Mouse (Mus musculus) heart, adult 8-10 months (tissue): ENCODE measurements around the gene Sgf29. TPM values are rescaled to one million over a fixed set of nuclear protein-coding genes. Genes with fewer than 3 reads are reported as not detected.

Experiments
- DNase-seq: peaks from one replicate; pipeline ENCODE4 v3.0.0; 2022; ENCODE audit warnings: low spot score
- total RNA-seq, 4 experiments: library from RNA; stranded (reverse); gene quantifications; 2 replicates each; pipeline ENCODE4 v1.2.4; 2022

Sgf29 gene
- total RNA-seq, 4 experiments from 2014 or later: 21.6 to 26.2 (median 24.9) TPM

DNA sequence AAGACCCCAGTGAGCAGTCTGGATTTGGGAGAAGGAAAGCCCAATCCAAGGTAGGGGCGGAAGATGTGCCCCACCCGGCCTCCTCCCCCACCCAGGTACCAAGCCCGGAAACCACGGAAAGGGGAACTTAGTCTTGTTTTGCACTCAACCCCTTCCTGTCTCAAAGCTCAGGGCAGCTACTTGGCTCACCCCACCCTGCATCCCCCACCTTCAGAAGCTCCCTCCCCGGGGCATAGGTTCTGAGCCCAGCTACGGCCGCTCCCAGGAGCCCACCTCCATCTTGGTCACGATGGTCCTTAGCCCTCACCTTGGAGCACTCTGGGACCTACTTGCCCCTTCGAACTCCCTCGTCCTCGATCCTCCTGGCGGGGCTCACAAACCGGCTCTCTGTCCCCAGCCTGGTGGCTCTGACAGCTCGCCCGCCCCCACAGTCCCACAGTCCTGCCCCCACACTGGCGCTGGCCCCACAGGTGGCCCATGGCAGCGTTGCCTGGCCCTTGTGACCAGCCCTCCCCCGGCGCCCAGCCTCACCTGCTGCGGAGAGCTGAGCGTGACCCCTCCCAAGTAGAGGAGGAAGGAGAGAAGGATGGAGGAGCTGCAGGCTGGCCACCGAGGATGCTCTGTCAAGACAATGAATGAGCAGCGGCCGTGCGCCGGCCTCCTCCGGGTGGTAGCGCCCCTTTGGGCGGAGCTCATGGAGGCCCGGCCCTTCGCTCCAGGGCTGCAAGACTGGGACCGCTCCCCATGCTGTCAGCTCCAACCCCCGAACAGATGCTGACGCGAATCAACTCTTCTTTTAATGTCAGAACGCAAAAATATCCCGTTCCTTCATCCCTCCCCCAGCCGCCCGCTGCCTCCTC lies 55.2 kb downstream of the Sgf29 start:
- DNase-seq: peak; percentile 56

DNA sequence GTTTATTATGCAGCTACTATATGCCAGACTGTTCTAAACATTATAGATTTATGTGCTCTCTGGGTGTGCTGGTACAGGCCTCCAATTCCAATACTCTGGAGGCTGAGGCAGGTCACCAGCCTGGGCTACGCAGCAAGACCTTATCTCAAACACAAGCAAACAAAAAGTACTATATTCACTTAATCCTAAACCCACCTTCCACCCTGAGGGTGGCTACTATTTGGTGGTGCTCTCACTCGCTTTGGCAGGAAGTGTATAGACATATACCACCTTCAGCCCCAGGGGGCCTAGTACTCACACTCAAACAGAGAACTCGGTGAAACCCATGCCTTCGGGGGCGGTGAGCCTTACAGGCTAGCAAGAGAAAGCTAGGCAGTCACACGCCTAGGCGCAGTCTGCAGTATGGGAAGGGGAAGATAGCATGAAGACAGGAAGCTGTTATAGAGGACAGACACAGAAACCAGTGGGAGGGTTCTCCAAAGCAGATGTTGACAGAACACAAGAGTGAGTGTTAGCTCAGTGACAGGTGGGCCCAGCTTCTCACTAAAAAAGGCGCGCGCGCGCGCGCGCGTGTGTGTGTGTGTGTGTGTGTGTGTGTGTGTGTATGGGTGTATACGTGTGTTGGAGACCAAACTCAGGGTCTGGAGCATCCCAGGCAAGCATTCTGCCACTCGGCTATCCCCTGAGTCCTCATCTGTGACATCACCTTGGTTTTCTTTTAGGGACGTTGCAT lies 58.5 kb downstream of the Sgf29 start, which contains the start of gene Coro1a:
Gene Coro1a (minus strand): TSS at position 346 of the 733 bp plus-strand sequence.
- no peak for DNase-seq

DNA sequence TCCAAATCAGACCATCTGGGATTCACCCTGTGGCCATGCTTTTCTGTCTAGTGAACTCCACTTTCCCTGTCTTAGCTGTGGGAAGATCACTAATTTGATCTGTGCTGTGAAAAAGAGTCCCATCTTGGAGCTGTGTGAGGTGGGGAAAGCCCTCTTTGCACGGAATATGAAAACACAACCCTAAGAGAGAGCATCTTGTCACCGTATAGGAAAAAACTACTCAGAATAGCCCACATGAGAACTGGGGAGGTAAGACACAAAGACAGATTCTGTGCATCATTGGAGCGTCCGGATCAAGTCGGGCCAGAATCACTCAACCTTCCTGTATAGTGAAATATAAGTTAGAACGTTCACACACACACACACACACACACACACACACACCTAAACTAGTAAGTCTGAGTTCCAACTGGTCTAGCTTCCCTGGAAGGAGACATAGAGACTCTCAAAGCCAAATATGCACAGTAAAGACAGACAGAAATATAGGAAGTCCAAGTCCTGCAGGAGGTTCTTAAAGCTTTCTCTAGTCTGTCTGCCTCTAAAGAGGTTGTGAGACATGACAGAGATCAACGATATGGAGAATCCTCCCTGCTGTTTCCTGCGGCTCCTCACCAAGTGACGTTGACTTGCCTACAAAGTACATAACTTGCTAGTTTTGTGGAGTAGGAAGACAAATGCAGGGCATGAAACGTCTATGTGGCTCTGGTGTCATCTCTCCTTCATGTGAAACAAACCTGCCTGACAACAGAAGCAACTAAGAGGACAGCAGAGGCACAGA lies 59.3 kb downstream of the Sgf29 start:
- no peak for DNase-seq

DNA sequence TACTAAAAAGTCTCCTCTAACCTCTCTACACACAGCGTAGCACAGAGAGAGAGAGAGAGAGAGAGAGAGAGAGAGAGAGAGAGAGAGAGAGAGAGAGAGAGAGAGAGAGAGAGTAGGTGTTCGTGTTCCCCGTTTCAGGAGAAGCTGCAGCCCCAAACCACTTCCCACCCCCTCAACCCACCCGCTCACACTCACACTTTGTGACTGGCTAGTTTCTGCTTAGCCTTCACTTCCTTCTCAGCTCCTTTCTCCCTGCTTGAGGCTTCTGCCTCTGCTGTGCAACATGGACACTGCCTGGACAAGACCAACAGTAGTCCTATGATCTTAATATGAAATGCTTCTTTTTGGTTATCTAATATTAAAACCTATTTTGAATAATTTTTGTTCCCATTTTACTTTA lies 61.2 kb downstream of the Sgf29 start:
- DNase-seq: no peak

DNA sequence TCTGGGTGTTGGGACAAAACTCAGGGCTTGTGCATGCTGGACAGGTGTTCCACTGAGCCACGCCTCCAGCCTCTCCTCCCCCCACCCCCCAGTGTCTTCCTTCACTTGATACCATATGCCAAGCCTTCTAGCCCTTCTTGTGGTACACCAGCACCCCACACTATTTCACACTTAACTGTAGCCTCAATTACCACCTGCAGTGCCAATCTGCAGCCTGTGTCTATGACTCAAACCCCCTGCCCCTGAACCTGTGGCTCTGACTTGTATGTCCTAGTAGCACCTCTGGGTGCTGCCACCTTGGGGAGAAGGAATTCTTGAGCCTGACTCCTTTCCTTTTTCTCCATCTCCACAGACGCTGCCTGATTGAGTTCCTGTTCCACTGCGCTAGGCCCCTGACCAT lies 62.8 kb downstream of the Sgf29 start:
- DNase-seq: no peak

DNA sequence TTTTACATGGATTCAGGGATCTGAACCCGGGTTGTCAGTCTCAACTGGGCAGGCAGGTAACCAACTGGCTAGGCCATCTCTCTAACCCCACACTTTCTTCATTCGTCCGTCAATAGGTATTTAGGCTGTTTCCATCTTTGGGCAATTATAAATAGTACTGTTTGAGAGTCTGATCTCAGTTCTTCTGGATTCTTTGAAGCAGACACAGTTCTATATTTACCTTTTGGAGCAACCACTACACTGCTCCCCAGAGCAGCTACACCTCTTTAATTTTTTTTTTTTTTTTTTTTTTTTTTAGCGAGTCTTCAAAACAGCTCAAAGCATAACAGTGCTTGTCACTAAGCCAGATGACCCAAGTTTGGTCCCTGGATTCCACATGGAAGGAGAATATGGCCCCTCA lies 66.6 kb downstream of the Sgf29 start:
- no peak for DNase-seq

DNA sequence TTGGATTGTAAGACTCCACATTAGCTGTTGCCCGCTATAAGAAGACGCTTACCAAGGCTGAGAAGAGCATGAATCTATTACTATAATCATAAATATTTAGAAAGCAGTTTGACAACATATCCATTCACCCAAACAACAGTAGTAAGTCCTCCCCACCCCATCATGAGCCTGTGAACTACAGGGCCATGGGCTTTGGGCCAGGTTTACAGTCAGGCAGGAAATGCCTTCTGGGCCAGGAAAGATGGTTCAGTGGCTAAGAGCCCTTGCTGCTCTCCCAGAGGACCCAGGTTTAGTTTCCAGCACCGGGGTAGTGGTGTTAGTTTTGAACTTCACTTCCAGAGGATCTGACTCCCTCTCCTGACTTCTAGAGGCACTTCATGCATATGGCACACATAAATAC lies 68.5 kb downstream of the Sgf29 start:
- no peak for DNase-seq

DNA sequence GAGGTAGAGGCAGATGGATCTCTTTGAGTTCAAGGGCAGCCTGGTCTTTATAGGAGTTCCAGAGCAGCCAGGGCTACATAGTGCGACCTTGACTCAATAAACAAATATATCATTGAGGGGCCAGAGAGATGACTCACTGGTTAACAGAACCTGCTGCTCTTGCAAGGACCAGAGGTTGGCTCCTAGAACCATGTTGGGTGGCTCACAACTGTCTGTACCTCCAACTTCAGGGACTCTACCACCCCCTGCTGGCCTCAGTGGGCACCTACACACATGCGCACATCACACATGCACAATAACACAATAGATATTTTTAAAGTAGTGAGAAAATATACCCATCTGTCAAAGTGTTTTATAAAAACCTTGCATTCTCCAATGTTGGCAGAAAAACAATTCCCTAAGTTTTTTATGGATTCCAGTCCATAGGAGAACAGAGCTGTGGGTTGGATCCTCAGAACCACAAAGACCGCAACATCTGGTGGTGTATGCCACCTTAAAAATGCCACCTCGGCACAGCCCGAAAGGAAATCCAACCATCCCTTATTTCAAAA lies 69.8 kb downstream of the Sgf29 start:
- no peak for DNase-seq

DNA sequence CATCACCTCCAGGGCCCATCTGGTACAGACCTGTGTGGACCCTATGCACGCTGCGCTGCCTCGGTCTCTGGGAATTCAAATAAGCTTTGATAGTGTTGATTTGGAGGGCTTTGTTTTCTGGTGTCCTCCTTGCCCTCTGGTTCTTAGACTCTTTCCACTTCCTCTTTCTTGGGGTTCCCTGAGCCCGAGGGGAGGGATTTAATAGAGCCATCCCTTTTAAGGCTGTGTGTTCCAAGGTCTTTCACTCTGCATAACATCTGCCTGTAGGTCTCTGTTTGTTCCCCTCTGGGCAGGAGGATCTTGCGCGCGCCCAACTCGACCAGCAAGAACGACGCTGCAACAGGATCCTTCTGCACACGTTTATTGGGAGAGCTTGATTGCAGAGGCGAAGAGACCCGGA lies 72.5 kb downstream of the Sgf29 start:
- DNase-seq: no peak

Other genes with a start within 250 kb of the Sgf29 start
- 1 to 10 TPM in 1 of 4 experiments, under 1 TPM in 3; 0.19 to 1.4 (median 0.50) TPM for gene Cd19, start 234.4 kb upstream of the Sgf29 start, total RNA-seq
- gene Rabep2, start 220.6 kb upstream of the Sgf29 start, total RNA-seq: 1 to 10 TPM; 5.9 to 9.9 (median 6.0) TPM
- 10 to 100 TPM in 1 of 4 experiments, 1 to 10 TPM in 3; 6.8 to 12.2 (median 8.8) TPM for gene Atp2a1, start 186.2 kb upstream of the Sgf29 start, total RNA-seq
- 10 to 100 TPM; 38.6 to 46.6 (median 44.3) TPM for gene Sh2b1, start 173.9 kb upstream of the Sgf29 start, total RNA-seq
- gene Tufm, start 161.9 kb upstream of the Sgf29 start, total RNA-seq: 100 to 1,000 TPM; 288 to 326 (median 304) TPM
- 10 to 100 TPM; 30.7 to 39.3 (median 35.2) TPM for gene Atxn2l, start 145.9 kb upstream of the Sgf29 start, total RNA-seq
- gene Eif3c, start 82.9 kb upstream of the Sgf29 start, total RNA-seq: 100 to 1,000 TPM; 141 to 155 (median 143) TPM
- gene Apobr, start 64.4 kb upstream of the Sgf29 start, total RNA-seq: 1 to 10 TPM in 2 of 4 experiments, under 1 TPM in 2; 0.44 to 1.9 (median 0.75) TPM
- 10 to 100 TPM; 12.9 to 15.6 (median 14.1) TPM for gene Cln3, start 63.5 kb upstream of the Sgf29 start, total RNA-seq
- gene Il27, start 54.4 kb upstream of the Sgf29 start, total RNA-seq: not detected
- gene Nupr1, start 18.4 kb upstream of the Sgf29 start, total RNA-seq: 1 to 10 TPM; 3.5 to 5.3 (median 4.7) TPM
- gene Sult1a1, start 27.1 kb downstream of the Sgf29 start, total RNA-seq: 10 to 100 TPM; 18.6 to 38.7 (median 31.5) TPM
- 10 to 100 TPM; 52.4 to 70.4 (median 56.4) TPM for gene Bola2, start 46.1 kb downstream of the Sgf29 start, total RNA-seq
- gene Slx1b, start 46.5 kb downstream of the Sgf29 start, total RNA-seq: 1 to 10 TPM; 3.2 to 6.2 (median 5.4) TPM
- gene Coro1a, start 58.5 kb downstream of the Sgf29 start, total RNA-seq: 10 to 100 TPM in 1 of 4 experiments, 1 to 10 TPM in 3; 4.9 to 10.0 (median 6.2) TPM
- gene Mapk3, start 110.3 kb downstream of the Sgf29 start, total RNA-seq: 10 to 100 TPM; 46.5 to 52.3 (median 50.4) TPM
- gene Gdpd3, start 117.0 kb downstream of the Sgf29 start, total RNA-seq: 1 to 10 TPM; 1.3 to 2.2 (median 1.8) TPM
- gene Ypel3, start 127.6 kb downstream of the Sgf29 start, total RNA-seq: 10 to 100 TPM; 46.6 to 99.6 (median 72.6) TPM
- gene Tbx6, start 132.2 kb downstream of the Sgf29 start, total RNA-seq: under 1 TPM; 0.40 to 0.49 (median 0.42) TPM
- 10 to 100 TPM; 32.7 to 36.8 (median 34.5) TPM for gene Ppp4c, start 143.2 kb downstream of the Sgf29 start, total RNA-seq
- 10 to 100 TPM in 1 of 4 experiments, 1 to 10 TPM in 3; 6.9 to 10.1 (median 8.0) TPM for gene Fam57b, start 148.4 kb downstream of the Sgf29 start, total RNA-seq
- not detected for gene 4930451I11Rik, start 182.3 kb downstream of the Sgf29 start, total RNA-seq
- gene Doc2a, start 198.1 kb downstream of the Sgf29 start, total RNA-seq: not detected
- gene Hirip3, start 212.7 kb downstream of the Sgf29 start, total RNA-seq: 1 to 10 TPM; 4.8 to 9.6 (median 6.4) TPM
- 10 to 100 TPM; 18.3 to 23.9 (median 21.3) TPM for gene Ino80e, start 213.1 kb downstream of the Sgf29 start, total RNA-seq
- 10 to 100 TPM; 35.8 to 40.4 (median 38.5) TPM for gene Taok2, start 235.4 kb downstream of the Sgf29 start, total RNA-seq